Mouse (Mus musculus): ENCODE measurements at regions not wholly inside any gene's neighbourhood (a gene's known extent, or its start where the extent isn't known, plus 50 kb on each side); places are given as distances from the start of the nearest gene placed in this dataset.
A peak's percentile ranks its signal among the peaks of the same experiment; 100 is the strongest.

DNA sequence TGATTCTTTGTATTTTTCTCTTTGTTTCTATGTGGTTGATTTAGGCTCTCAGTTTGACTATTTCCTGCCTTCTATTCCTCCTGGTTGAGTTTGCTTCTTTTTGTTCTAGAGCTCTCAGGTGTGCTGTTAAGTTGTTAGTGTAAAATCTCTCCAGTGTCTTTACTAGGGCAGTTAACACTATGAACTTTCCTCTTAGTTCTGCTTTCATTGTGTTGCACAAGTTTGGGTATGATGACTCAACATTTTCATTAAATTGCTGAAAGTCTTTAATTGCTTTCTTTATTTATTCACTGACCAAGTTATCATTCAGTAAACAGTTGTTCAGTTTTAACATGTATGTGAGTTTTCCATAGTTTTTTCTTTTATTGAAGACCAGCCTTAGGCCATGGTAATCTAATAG, 772.9 kb upstream of the Marcks start:
- ATAC-seq (replicated peaks in 1 of 2; ENCODE audit: insufficient read depth in 1 of 2, low FRiP score in 2 of 2, low TSS enrichment in 1 of 2, low read depth in 1 of 2, poor library complexity in 2 of 2, severe bottlenecking in 2 of 2) = no peak

DNA sequence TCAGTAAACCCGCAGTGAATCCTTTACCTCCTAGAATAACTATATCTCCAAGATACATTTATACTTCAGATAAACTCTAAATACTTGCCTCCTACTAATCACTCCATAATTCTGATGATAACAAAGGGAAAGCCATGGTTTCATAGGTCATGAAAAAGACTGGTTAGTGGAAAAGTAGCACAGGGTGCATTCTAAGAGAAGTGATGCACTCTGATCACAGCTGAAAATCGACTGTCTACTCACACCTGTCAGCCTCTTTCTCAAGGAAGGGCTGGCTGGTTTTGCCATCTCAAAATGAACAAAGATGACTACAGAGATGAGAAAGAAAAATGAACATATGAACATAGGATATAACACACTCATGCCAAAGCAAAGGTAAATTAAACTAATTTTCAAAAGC, 769.6 kb upstream of the Marcks start:
- no peak for ATAC-seq (replicated peaks in 1 of 2; ENCODE audit: insufficient read depth in 1 of 2, low FRiP score in 2 of 2, low TSS enrichment in 1 of 2, low read depth in 1 of 2, poor library complexity in 2 of 2, severe bottlenecking in 2 of 2)

DNA sequence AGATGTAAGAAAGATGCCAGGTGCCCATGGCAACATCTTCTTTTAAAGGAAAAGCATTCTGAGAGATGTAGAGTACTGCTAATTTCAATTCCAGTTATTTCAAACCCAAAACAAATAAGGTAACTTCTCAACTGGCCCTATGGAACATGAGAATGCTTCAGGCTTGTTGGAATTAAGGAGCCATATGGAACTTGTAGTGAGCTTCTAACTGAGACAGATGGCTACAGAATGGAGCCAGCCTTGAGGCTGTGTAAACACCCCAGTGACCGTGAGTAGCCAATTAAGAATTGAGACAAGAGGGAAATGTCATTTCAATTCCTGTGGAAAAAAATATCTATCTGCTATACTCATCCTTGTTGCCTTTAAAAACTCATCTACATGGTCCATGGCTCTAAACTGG, 769.0 kb upstream of the Marcks start:
- ATAC-seq (replicated peaks in 1 of 2; ENCODE audit: insufficient read depth in 1 of 2, low FRiP score in 2 of 2, low TSS enrichment in 1 of 2, low read depth in 1 of 2, poor library complexity in 2 of 2, severe bottlenecking in 2 of 2) = no peak

DNA sequence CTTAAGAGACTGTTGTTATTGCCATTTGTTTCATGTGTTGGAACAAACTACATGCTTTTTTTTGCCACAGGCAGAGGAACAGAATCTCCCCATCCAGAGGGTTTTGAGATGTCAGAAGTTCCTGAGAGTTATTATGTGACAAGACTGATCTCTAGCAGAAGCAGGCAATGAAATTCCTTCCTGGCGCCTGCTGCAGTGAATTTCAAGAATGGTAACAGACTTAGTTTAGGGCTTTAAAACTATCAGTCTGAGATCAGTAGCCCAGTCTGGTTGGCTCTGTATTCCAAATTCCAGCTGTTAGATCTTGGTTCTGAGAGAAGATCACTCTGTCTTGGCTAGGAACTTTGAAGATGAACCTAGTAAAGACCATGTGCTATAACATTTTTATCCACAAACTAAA, 749.2 kb upstream of the Marcks start:
- no peak for ATAC-seq (replicated peaks in 1 of 2; ENCODE audit: insufficient read depth in 1 of 2, low FRiP score in 2 of 2, low TSS enrichment in 1 of 2, low read depth in 1 of 2, poor library complexity in 2 of 2, severe bottlenecking in 2 of 2)

DNA sequence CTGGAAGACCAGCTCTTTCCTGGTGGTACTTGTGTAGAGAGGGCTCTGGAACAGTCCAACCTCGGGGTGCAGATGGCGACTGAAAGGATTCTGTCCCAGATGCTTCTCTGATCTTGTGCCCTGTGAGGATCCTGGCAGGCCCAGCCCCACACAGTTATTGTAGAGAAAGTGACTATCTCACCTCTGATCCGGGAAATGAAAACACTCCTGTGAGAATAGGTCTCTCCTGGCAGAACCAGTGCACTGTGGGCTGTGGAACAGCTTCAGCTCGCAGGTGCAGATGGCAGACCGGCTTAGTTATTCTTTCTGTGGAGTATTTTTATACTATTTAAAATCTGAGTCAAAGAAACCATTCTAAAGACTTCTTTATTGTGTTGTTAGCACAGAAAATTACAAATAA, 742.1 kb upstream of the Marcks start:
- ATAC-seq (replicated peaks in 1 of 2; ENCODE audit: insufficient read depth in 1 of 2, low FRiP score in 2 of 2, low TSS enrichment in 1 of 2, low read depth in 1 of 2, poor library complexity in 2 of 2, severe bottlenecking in 2 of 2) = no peak

DNA sequence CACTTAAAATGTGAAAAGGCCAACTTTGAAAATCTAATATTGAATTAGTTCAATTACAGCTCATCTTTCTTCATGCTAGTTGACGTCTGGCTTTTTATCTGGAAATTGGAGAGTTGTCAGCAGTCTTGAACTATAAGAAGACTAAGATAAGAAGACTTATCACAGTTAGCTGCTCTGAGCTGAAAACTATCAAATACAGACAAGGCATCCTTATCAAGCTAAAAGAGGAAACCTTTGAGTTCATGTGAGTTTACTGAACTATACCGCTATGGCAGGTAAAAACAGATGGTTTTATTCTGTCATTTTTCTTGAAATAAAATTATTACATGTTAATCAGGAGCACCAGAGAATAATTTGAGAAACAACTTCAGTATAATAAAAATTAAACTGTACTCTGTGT, 735.2 kb upstream of the Marcks start:
- no peak for ATAC-seq (replicated peaks in 1 of 2; ENCODE audit: insufficient read depth in 1 of 2, low FRiP score in 2 of 2, low TSS enrichment in 1 of 2, low read depth in 1 of 2, poor library complexity in 2 of 2, severe bottlenecking in 2 of 2)

DNA sequence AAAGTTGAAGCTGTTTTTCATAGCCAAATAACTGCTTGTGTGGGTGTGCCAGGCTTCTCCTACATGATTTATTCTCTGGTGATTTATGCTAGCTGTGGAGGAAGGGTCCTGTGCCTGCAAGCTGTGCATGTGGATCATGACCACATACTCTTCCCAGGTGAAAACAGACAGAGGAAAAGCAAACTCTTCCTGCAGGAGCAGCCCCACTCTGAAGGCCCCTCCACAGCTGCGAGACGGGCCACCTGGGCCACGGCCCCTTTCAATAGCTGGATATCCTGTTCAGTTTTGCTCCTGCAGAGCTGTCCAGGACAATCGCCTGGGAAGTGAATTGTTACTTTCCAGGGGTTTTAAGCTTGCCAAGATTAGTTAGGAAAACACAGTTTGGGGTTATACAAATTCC, 722.3 kb upstream of the Marcks start:
- ATAC-seq (replicated peaks in 1 of 2; ENCODE audit: insufficient read depth in 1 of 2, low FRiP score in 2 of 2, low TSS enrichment in 1 of 2, low read depth in 1 of 2, poor library complexity in 2 of 2, severe bottlenecking in 2 of 2) = no peak

DNA sequence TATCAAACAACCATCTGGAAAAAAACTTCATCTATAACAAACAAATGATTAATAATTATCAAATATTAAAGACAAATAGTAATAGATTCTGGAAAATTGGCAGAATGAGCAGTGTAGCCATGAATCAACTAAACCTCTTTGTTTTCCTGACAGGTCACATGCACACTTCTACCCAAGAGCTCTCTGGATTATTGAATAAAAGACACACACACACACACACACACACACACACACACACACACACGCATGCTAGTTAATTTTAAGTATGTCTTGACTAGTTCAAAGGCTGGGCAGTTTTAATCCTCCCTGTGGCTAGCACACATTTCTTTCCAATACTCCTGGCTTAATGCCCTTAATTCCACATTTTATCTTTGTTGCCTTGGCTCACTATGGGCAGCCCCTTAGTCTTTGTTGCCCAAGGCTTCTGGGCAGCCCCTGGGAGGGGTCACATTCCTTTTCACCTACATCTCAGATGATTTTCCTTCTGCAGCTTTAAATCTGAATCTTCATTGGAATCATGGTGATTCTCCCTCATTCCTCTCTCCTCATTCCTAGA, 710.6 kb upstream of the Marcks start:
- no peak for ATAC-seq (replicated peaks in 1 of 2; ENCODE audit: insufficient read depth in 1 of 2, low FRiP score in 2 of 2, low TSS enrichment in 1 of 2, low read depth in 1 of 2, poor library complexity in 2 of 2, severe bottlenecking in 2 of 2)

DNA sequence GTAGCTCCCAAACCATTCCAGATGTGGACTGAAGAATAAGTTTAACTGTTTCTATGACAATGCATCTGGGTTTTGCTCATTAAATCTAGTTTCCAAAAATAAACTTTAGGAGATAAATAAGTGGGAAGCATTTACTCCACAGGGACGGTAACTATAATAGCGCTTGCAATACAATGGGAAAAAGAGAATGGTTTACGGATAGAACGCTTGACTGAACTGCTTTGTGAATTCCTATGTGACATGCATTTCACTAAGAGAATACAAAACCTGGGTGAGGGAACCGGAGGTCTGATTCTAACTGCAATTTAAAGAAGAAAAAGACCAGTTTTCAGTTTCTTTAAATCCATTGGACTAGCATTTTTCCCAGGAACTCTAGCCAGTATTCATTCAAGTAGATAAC, 704.1 kb upstream of the Marcks start:
- ATAC-seq (replicated peaks in 1 of 2; ENCODE audit: insufficient read depth in 1 of 2, low FRiP score in 2 of 2, low TSS enrichment in 1 of 2, low read depth in 1 of 2, poor library complexity in 2 of 2, severe bottlenecking in 2 of 2) = no peak

DNA sequence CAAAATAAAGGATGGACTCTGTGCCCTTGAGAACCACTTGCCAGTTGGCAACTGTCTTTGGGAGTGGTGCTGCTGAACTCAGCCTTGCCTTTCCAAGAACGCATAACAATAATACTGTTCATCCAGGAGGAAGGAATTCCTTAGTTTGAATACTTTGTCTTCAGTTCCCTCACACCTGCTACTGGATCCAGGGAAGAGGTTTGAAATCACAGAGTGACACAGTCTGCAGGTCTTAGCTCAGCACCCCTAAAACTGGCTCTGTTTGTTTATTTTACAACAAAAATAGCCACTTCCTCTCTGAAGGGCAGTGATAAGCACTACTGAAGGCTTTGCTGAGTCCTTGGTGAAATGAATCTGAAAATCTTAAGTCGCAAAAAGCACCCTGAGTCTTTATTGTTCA, 703.1 kb upstream of the Marcks start:
- ATAC-seq (replicated peaks in 1 of 2; ENCODE audit: insufficient read depth in 1 of 2, low FRiP score in 2 of 2, low TSS enrichment in 1 of 2, low read depth in 1 of 2, poor library complexity in 2 of 2, severe bottlenecking in 2 of 2) = no peak; a peak in 1 of 4 replicates

DNA sequence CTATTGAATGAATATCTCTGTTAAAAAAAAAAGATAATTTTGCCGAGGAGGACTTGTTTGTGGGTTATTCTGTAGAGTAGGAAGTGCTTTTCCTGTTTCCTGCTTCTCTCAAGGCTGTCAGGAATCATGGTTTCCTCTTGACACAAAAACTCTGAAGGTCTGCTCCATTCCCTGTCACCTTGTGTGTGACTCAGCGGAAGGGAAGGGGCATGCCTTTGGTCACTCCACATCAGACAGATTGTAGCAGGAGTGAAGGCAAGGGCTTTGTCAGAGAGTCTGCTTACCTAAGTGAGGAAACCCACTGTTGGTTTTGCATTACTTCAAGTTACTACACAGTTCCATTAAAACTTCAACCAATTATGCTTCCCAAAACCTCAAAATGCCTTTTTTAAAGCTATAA, 699.0 kb upstream of the Marcks start:
- ATAC-seq (replicated peaks in 1 of 2; ENCODE audit: insufficient read depth in 1 of 2, low FRiP score in 2 of 2, low TSS enrichment in 1 of 2, low read depth in 1 of 2, poor library complexity in 2 of 2, severe bottlenecking in 2 of 2) = no peak

DNA sequence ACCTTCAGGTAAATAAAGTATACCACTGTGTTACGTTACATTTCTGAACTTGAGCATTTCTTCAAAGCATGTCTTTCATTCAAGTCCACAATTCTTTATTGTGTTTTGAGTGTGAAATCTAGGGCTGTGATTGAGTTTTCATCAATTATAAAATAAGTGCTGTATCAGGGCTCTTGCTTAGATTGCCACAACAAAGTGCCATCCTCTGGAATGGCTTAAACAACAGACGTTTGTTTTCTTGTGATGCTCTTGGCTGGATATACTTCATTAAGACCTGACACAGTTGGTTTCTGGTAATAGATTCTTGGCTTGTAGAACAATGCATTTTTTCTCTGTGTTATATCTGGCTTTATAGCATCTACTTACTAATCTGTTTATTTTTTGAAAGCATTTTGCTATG, 674.3 kb upstream of the Marcks start:
- ATAC-seq (replicated peaks in 1 of 2; ENCODE audit: insufficient read depth in 1 of 2, low FRiP score in 2 of 2, low TSS enrichment in 1 of 2, low read depth in 1 of 2, poor library complexity in 2 of 2, severe bottlenecking in 2 of 2) = no peak

DNA sequence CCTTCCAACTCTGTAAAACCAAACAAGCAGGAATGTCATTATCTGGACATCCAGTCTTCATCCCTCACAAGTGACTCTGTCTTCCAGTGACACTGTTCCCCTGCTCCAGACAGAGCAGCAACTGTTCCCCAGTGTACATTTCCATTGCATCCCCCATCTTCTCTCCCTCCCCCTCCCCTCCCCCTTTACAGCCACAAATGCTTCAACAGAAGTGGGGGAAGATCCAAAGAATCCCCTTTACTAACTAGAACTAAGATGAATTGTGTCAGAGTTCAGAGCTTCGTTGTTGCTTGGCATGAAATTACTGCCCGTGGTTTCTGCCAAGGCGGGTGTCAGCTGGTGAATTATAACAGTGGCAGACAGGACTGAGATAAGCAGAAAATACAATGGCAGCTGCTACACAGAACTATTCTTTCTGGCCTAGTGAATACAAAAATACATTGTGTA, 673.7 kb upstream of the Marcks start:
- no peak for ATAC-seq (replicated peaks in 1 of 2; ENCODE audit: insufficient read depth in 1 of 2, low FRiP score in 2 of 2, low TSS enrichment in 1 of 2, low read depth in 1 of 2, poor library complexity in 2 of 2, severe bottlenecking in 2 of 2)

DNA sequence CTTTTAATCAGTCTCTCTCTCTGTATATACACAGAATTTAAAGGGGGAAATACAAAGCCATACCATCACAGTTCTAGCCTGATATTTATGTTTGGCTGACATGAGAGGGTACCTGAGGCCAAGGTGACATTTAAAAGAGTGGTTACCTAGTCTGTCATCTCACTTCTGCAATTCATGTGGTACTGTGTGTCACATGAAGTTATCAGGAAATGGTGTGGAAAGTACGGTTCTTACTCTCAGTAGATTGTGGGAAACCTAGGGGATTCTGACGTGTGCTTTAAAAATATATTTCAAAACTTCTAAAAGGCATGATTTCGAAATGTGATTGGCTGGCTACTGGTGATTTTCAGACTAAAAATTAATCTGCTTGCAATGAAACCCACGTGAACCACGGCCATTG, 673.1 kb upstream of the Marcks start:
- peak; percentile 87 for ATAC-seq (replicated peaks in 1 of 2; ENCODE audit: insufficient read depth in 1 of 2, low FRiP score in 2 of 2, low TSS enrichment in 1 of 2, low read depth in 1 of 2, poor library complexity in 2 of 2, severe bottlenecking in 2 of 2)

DNA sequence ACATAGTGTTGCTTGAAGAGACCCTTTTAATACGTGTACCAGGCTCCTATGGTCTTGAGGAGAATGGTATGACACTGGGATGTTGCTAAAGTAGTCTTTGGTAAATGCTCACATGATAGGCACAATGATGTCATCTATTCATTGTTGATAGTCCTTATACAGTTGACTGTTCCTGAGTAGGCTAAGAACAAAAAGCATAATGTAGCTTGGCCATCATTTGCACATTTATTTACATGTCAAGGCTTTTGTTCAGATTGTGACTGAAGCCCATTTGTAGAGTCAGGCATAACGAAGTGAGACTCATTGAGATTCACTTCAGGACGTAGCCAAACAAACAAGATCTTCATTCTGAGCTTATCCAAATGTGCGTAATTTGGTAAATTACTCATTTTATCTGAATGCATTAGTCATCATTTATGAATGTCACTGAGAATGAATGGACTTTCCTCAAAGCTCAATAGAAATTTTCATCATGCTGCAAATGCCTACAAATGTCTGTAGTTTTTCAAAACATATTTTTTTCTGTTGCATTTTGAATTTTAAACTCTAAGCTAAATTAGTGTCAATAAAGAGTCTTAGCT, 664.6 kb upstream of the Marcks start:
- ATAC-seq (replicated peaks in 1 of 2; ENCODE audit: insufficient read depth in 1 of 2, low FRiP score in 2 of 2, low TSS enrichment in 1 of 2, low read depth in 1 of 2, poor library complexity in 2 of 2, severe bottlenecking in 2 of 2) = no peak

DNA sequence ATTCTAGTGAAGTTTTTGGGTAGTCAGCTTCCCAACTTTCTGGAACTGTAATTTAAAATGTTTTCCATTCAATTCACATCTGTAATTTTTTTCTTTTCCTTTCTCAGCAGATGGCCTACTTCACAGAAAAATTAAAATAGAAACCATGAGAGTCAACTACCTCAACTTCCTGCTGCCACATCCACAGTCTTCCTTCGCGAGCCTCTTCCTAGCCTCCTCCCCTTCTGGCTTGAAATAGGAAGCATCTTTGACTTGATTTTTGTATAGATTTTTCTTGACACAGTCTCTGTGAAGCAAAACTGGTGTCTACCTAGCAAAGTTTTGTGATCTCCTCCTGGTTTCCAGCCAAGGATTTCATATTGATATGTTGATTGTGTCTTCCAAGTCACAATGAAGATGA, 660.7 kb upstream of the Marcks start:
- no peak for ATAC-seq (replicated peaks in 1 of 2; ENCODE audit: insufficient read depth in 1 of 2, low FRiP score in 2 of 2, low TSS enrichment in 1 of 2, low read depth in 1 of 2, poor library complexity in 2 of 2, severe bottlenecking in 2 of 2)

DNA sequence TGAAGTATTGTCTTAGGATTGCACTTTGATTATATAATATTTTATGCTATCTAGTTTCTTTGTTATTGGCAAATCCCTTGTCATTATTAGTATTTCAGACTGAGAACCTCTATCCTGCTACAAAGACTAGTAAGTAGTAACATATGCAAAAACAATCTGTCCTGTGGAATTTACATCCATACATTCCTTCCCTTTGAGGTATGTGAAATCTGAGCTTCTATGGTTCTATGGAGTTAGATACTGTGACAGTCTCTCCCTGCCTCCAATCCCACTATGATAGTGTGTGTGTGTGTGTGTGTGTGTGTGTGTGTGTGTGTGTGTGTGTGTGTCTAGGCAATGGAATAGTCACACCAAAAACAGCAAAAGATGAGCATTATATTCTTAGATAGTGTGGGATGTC, 659.6 kb upstream of the Marcks start:
- no peak for ATAC-seq (replicated peaks in 1 of 2; ENCODE audit: insufficient read depth in 1 of 2, low FRiP score in 2 of 2, low TSS enrichment in 1 of 2, low read depth in 1 of 2, poor library complexity in 2 of 2, severe bottlenecking in 2 of 2)

DNA sequence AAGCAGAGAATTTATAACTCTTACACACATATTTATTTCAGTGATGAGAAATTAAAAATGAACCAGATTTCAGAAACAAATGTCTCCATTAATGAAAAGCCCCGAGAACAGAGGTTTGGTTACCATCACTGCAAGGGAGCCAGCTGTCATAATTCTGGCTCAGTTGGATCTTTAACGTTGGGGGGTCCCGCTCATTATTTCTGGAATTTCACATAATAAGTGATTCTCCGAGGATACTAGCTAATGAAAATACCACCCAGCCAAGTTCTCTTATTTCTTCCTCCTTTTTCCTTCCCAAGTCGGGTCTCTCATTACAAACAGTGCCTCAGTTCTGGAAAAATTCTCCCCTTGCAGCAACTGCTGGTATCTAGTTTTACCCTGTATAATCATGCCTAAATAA, 659.0 kb upstream of the Marcks start:
- no peak for ATAC-seq (replicated peaks in 1 of 2; ENCODE audit: insufficient read depth in 1 of 2, low FRiP score in 2 of 2, low TSS enrichment in 1 of 2, low read depth in 1 of 2, poor library complexity in 2 of 2, severe bottlenecking in 2 of 2)

DNA sequence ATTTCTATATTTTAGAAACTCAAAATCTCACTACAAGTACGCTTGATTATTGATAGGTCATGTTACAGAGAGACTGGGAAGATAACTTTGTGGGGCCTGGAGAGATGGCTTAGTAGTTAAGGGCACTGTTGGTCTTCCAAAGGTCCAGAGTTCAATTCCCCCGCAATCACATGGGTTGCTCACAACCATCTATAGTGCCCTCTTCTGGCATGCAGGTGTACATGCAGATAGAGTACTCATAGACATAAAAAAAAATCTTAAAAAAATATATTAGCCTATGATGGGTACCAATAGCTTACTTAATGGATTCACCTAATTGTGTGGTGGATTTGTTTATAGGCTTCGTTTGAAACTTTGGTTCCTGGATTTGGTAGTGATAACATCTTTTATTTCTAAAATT, 654.2 kb upstream of the Marcks start:
- no peak for ATAC-seq (replicated peaks in 1 of 2; ENCODE audit: insufficient read depth in 1 of 2, low FRiP score in 2 of 2, low TSS enrichment in 1 of 2, low read depth in 1 of 2, poor library complexity in 2 of 2, severe bottlenecking in 2 of 2)

DNA sequence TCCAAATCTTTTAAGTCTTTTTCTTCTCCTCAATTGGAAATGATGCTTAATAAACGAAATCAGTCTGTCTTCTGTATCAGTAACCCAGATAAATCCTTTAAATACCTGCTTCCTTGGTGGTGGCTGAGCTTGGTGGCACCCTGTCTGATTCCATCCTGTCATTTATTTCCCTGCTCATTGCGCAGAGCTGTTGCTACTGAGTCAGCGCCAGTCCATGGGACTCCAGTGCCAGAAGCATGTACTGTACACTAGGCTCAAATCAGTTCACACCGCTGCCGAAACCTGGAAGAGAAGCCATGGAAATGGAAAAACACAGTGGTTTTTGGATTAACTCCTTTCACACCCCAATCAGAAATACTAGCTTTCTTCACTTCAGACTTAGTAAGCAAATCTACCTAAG, 649.3 kb upstream of the Marcks start:
- ATAC-seq (replicated peaks in 1 of 2; ENCODE audit: insufficient read depth in 1 of 2, low FRiP score in 2 of 2, low TSS enrichment in 1 of 2, low read depth in 1 of 2, poor library complexity in 2 of 2, severe bottlenecking in 2 of 2) = no peak
